Mouse (Mus musculus): Measurements from ENCODE around the gene Usp32. TPM values are rescaled to one million over a fixed set of nuclear protein-coding genes. Genes with fewer than 3 reads are reported as not detected.
A peak's percentile ranks its signal among the peaks of the same experiment; 100 is the strongest.

Usp32 gene
- total and polyA plus RNA-seq, 2 experiments from 2014 or later, result 2.3 to 20.7 TPM

- H3K36me3 ChIP-seq (replicated peaks; ENCODE audit: control insufficient read depth, insufficient read depth, low read length), result no peaks in the 10 kb centered on the region
- WGBS, result 47% methylated on average over 3 of the region's 3 CpGs
- no peak overlapping the region for H3K9ac ChIP-seq (replicated peaks; ENCODE audit: low read depth, low read length)
- H3K27ac ChIP-seq (ENCODE audit: low read depth), result no peak overlapping the region
- H3K9me3 ChIP-seq (replicated peaks; ENCODE audit: control insufficient read depth, low read length), result no peaks in the 10 kb centered on the region
- TF ChIP-seq EP300 (IDR thresholded peaks at IDR 0.05; ENCODE audit: low read depth), result no peak
- TF ChIP-seq CTCF (IDR thresholded peaks at IDR 0.05; ENCODE audit: low read depth), result no peak
- no peaks in the 10 kb centered on the region for H3K4me1 ChIP-seq (ENCODE audit: control insufficient read depth, insufficient read depth)
- H3K27me3 ChIP-seq (ENCODE audit: control insufficient read depth, insufficient read depth, low read length), result peaks cover 20% of the 10 kb centered on the region
- no peak overlapping the region for H3K4me3 ChIP-seq (ENCODE audit: low read depth, low read length)
- no peak overlapping the region for H3K4me2 ChIP-seq (ENCODE audit: low read depth, low read length)
- no peak for DNase-seq (ENCODE audit: low spot score)
- ATAC-seq (ENCODE audit: insufficient read depth, low read depth), result no peak
These were observed 191.4 kb downstream of the Usp32 start for GRCm38 (mm10) chr11:84948526-84948925.

- 50% methylated on average over 3 of the region's 3 CpGs for WGBS
- no peak overlapping the region for H3K9ac ChIP-seq (replicated peaks; ENCODE audit: low read depth, low read length)
- no peak overlapping the region for H3K4me3 ChIP-seq (ENCODE audit: low read depth, low read length)
- no peak overlapping the region for H3K27ac ChIP-seq (ENCODE audit: low read depth)
- ATAC-seq (ENCODE audit: insufficient read depth, low read depth) (no peak), DNase-seq (ENCODE audit: low spot score) (no peak)
- no peak overlapping the region for H3K4me2 ChIP-seq (ENCODE audit: low read depth, low read length)
- H3K27me3 ChIP-seq (ENCODE audit: control insufficient read depth, insufficient read depth, low read length), result peaks cover 24% of the 10 kb centered on the region
- no peak for TF ChIP-seq CTCF (IDR thresholded peaks at IDR 0.05; ENCODE audit: low read depth)
- TF ChIP-seq EP300 (IDR thresholded peaks at IDR 0.05; ENCODE audit: low read depth), result no peak
- H3K36me3 ChIP-seq (replicated peaks; ENCODE audit: control insufficient read depth, insufficient read depth, low read length), result no peaks in the 10 kb centered on the region
- H3K4me1 ChIP-seq (ENCODE audit: control insufficient read depth, insufficient read depth), result no peaks in the 10 kb centered on the region
- no peaks in the 10 kb centered on the region for H3K9me3 ChIP-seq (replicated peaks; ENCODE audit: control insufficient read depth, low read length)
These were observed 191.8 kb downstream of the Usp32 start for GRCm38 (mm10) chr11:84948114-84948513.

GRCm38 (mm10) chr11:84947206-84947605 is 192.8 kb downstream of the Usp32 start:
- Histone ChIP-seq H3K36me3 (replicated peaks; ENCODE audit: control insufficient read depth, insufficient read depth, low read length) (no peaks in the 10 kb centered on the region), H3K4me3 (ENCODE audit: low read depth, low read length) (no peak overlapping the region), H3K9ac (replicated peaks; ENCODE audit: low read depth, low read length) (no peak overlapping the region), H3K27me3 (ENCODE audit: control insufficient read depth, insufficient read depth, low read length) (peaks cover 26% of the 10 kb centered on the region), H3K4me2 (ENCODE audit: low read depth, low read length) (no peak overlapping the region), H3K4me1 (ENCODE audit: control insufficient read depth, insufficient read depth) (no peaks in the 10 kb centered on the region), H3K27ac (ENCODE audit: low read depth) (no peak overlapping the region), H3K9me3 (replicated peaks; ENCODE audit: control insufficient read depth, low read length) (no peaks in the 10 kb centered on the region)
- WGBS, result 74% methylated on average over 6 of the region's 6 CpGs
- TF ChIP-seq CTCF (IDR thresholded peaks at IDR 0.05; ENCODE audit: low read depth), result no peak
- no peak for TF ChIP-seq EP300 (IDR thresholded peaks at IDR 0.05; ENCODE audit: low read depth)
- DNase-seq (ENCODE audit: low spot score), result no peak
- no peak for ATAC-seq (ENCODE audit: insufficient read depth, low read depth)

- no peaks in the 10 kb centered on the region for H3K4me1 ChIP-seq (ENCODE audit: control insufficient read depth, insufficient read depth)
- ATAC-seq (ENCODE audit: insufficient read depth, low read depth), result no peak
- H3K36me3 ChIP-seq (replicated peaks; ENCODE audit: control insufficient read depth, insufficient read depth, low read length), result no peaks in the 10 kb centered on the region
- H3K4me3 ChIP-seq (ENCODE audit: low read depth, low read length), result no peak overlapping the region
- H3K27me3 ChIP-seq (ENCODE audit: control insufficient read depth, insufficient read depth, low read length), result peaks cover 26% of the 10 kb centered on the region
- TF ChIP-seq EP300 (IDR thresholded peaks at IDR 0.05; ENCODE audit: low read depth) (no peak), CTCF (IDR thresholded peaks at IDR 0.05; ENCODE audit: low read depth) (no peak)
- no peak overlapping the region for H3K9ac ChIP-seq (replicated peaks; ENCODE audit: low read depth, low read length)
- WGBS, result 53% methylated on average over 3 of the region's 3 CpGs
- DNase-seq (ENCODE audit: low spot score), result no peak
- H3K4me2 ChIP-seq (ENCODE audit: low read depth, low read length), result no peak overlapping the region
- H3K27ac ChIP-seq (ENCODE audit: low read depth), result no peak overlapping the region
- H3K9me3 ChIP-seq (replicated peaks; ENCODE audit: control insufficient read depth, low read length), result no peaks in the 10 kb centered on the region
These were observed 194.1 kb downstream of the Usp32 start for GRCm38 (mm10) chr11:84945841-84946240.

GRCm38 (mm10) chr11:84944639-84945435 is 195.1 kb downstream of the Usp32 start:
- H3K27me3 ChIP-seq (ENCODE audit: control insufficient read depth, insufficient read depth, low read length), result peaks cover 26% of the 10 kb centered on the region
- H3K9me3 ChIP-seq (replicated peaks; ENCODE audit: control insufficient read depth, low read length), result no peaks in the 10 kb centered on the region
- no peak overlapping the region for H3K9ac ChIP-seq (replicated peaks; ENCODE audit: low read depth, low read length)
- H3K4me1 ChIP-seq (ENCODE audit: control insufficient read depth, insufficient read depth), result no peaks in the 10 kb centered on the region
- no peak overlapping the region for H3K4me2 ChIP-seq (ENCODE audit: low read depth, low read length)
- no peaks in the 10 kb centered on the region for H3K36me3 ChIP-seq (replicated peaks; ENCODE audit: control insufficient read depth, insufficient read depth, low read length)
- no peak overlapping the region for H3K4me3 ChIP-seq (ENCODE audit: low read depth, low read length)
- no peak for TF ChIP-seq CTCF (IDR thresholded peaks at IDR 0.05; ENCODE audit: low read depth)
- TF ChIP-seq EP300 (IDR thresholded peaks at IDR 0.05; ENCODE audit: low read depth), result no peak
- WGBS, result under 1% methylated on average over 12 of the region's 12 CpGs
- DNase-seq (ENCODE audit: low spot score), result no peak
- no peak overlapping the region for H3K27ac ChIP-seq (ENCODE audit: low read depth)
- no peak for ATAC-seq (ENCODE audit: insufficient read depth, low read depth)

- no peak overlapping the region for H3K4me2 ChIP-seq (ENCODE audit: low read depth, low read length)
- H3K9me3 ChIP-seq (replicated peaks; ENCODE audit: control insufficient read depth, low read length), result no peaks in the 10 kb centered on the region
- DNase-seq (ENCODE audit: low spot score) (no peak), ATAC-seq (ENCODE audit: insufficient read depth, low read depth) (no peak)
- no peak overlapping the region for H3K27ac ChIP-seq (ENCODE audit: low read depth)
- 1% methylated on average over 15 of the region's 15 CpGs for WGBS
- H3K9ac ChIP-seq (replicated peaks; ENCODE audit: low read depth, low read length), result no peak overlapping the region
- H3K36me3 ChIP-seq (replicated peaks; ENCODE audit: control insufficient read depth, insufficient read depth, low read length), result no peaks in the 10 kb centered on the region
- H3K27me3 ChIP-seq (ENCODE audit: control insufficient read depth, insufficient read depth, low read length), result peaks cover 26% of the 10 kb centered on the region
- TF ChIP-seq CTCF (IDR thresholded peaks at IDR 0.05; ENCODE audit: low read depth), result 0 out of 2 replicates have a peak, but pooled peaks have one; percentile 3
- no peak for TF ChIP-seq EP300 (IDR thresholded peaks at IDR 0.05; ENCODE audit: low read depth)
- no peaks in the 10 kb centered on the region for H3K4me1 ChIP-seq (ENCODE audit: control insufficient read depth, insufficient read depth)
- H3K4me3 ChIP-seq (ENCODE audit: low read depth, low read length), result no peak overlapping the region
These were observed 196.0 kb downstream of the Usp32 start for GRCm38 (mm10) chr11:84943948-84944347.

Data from heart, postnatal 0 days (tissue).